Mouse (Mus musculus) forebrain, embryonic 12.5 days (tissue): Measurements from ENCODE around the gene Ube2t. TPM values are rescaled to one million over a fixed set of nuclear protein-coding genes. Genes with fewer than 3 reads are reported as not detected.

Experiments
- ATAC-seq: fragments of 200-750 bp; cut with Nextera tagmentation; 2 replicates; pipeline ENCODE4 v1.8.0; 2017; ENCODE audit warnings: moderate TSS enrichment; ENCODE audit not compliant: low FRiP score
- H3K27ac ChIP-seq: fragments of 300-500 bp; sonication (generic); 2 replicates; pipeline ENCODE4 v1.5.1; 2016; ENCODE audit warnings: mild to moderate bottlenecking
- H3K27me3 ChIP-seq: fragments of 300-500 bp; sonication (generic); 2 replicates; pipeline ENCODE4 v1.6.1; 2016; ENCODE audit warnings: mild to moderate bottlenecking
- H3K36me3 ChIP-seq: fragments of 300-500 bp; sonication (generic); replicated peaks from 2 replicates; pipeline ENCODE4 v1.6.1; 2016; ENCODE audit warnings: mild to moderate bottlenecking
- H3K4me1 ChIP-seq: fragments of 300-500 bp; sonication (generic); 2 replicates; pipeline ENCODE4 v1.6.1; 2016
- H3K4me2 ChIP-seq: fragments of 300-500 bp; sonication (generic); 2 replicates; pipeline ENCODE4 v1.6.1; 2016; ENCODE audit warnings: mild to moderate bottlenecking, moderate library complexity
- H3K4me3 ChIP-seq: fragments of 300-500 bp; sonication (generic); replicated peaks from 2 replicates; pipeline ENCODE4 v1.5.1; 2016; ENCODE audit warnings: mild to moderate bottlenecking
- H3K9ac ChIP-seq: fragments of 300-500 bp; sonication (generic); 2 replicates; pipeline ENCODE4 v1.6.1; 2016; ENCODE audit warnings: mild to moderate bottlenecking
- H3K9me3 ChIP-seq: fragments of 300-500 bp; sonication (generic); 2 replicates; pipeline ENCODE4 v1.6.1; 2016
- WGBS: fragments of 180-500 bp; shearing (Covaris S2); methylation state at CpG from one replicate; pipeline ENCODE4 v1.1.7; 2016; 5-methylcytosine and 5-hydroxymethylcytosine counted together
- polyA plus RNA-seq: library from polyadenylated mRNA; unstranded; fragments of >200 nt; fragmentation: Nextera tagmentation; extraction: Ambion mirVana; gene quantifications from 2 replicates; pipeline ENCODE4 v1.2.1, GENCODE M21; 2016

Ube2t gene
- polyA plus RNA-seq, 1 experiment from 2014 or later = 50.3 TPM

GRCm38 (mm10) chr1:134996471-134996870 is 34.1 kb downstream of the Ube2t start:
- Histone ChIP-seq H3K4me2 (no peak overlapping the region), H3K4me1 (peaks cover 7% of the 10 kb centered on the region; the same call in 1 of the 2 replicates), H3K27ac (no peak overlapping the region), H3K9ac (no peak overlapping the region), H3K4me3 (no peak overlapping the region), H3K36me3 (no peaks in the 10 kb centered on the region), H3K9me3 (no peaks in the 10 kb centered on the region), H3K27me3 (0 out of 2 replicates have a peak, but pooled peaks cover 7% of the 10 kb centered on the region)
- ATAC-seq = no peak
- WGBS = 87% methylated on average over 7 of the region's 7 CpGs

GRCm38 (mm10) chr1:134997568-134997967 is 35.2 kb downstream of the Ube2t start:
- no peak overlapping the region for H3K27ac ChIP-seq
- ATAC-seq = no peak
- H3K4me2 ChIP-seq = no peak overlapping the region
- 0 out of 2 replicates have a peak, but pooled peaks cover 3% of the 10 kb centered on the region for H3K27me3 ChIP-seq
- WGBS = 78% methylated on average over 5 of the region's 5 CpGs
- H3K4me3 ChIP-seq = no peak overlapping the region
- H3K36me3 ChIP-seq = no peaks in the 10 kb centered on the region
- no peaks in the 10 kb centered on the region for H3K9me3 ChIP-seq
- H3K4me1 ChIP-seq = peaks cover 7% of the 10 kb centered on the region; the same call in 1 of the 2 replicates
- H3K9ac ChIP-seq = no peak overlapping the region

GRCm38 (mm10) chr1:134998231-134998630 is 35.9 kb downstream of the Ube2t start:
- Histone ChIP-seq H3K36me3 (no peaks in the 10 kb centered on the region), H3K4me1 (peaks cover 11% of the 10 kb centered on the region; the same call in 1 of the 2 replicates), H3K27me3 (0 out of 2 replicates have a peak, but pooled peaks cover 3% of the 10 kb centered on the region), H3K9me3 (no peaks in the 10 kb centered on the region), H3K4me3 (no peak overlapping the region), H3K9ac (no peak overlapping the region), H3K4me2 (no peak overlapping the region), H3K27ac (no peak overlapping the region)
- WGBS = 89% methylated on average over 8 of the region's 8 CpGs
- no peak for ATAC-seq

- no peak overlapping the region for H3K9ac ChIP-seq
- no peaks in the 10 kb centered on the region for H3K36me3 ChIP-seq
- H3K4me3 ChIP-seq = no peak overlapping the region
- no peaks in the 10 kb centered on the region for H3K27me3 ChIP-seq
- no peak overlapping the region for H3K4me2 ChIP-seq
- ATAC-seq = no peak
- H3K9me3 ChIP-seq = no peaks in the 10 kb centered on the region
- 86% methylated on average over 9 of the region's 9 CpGs for WGBS
- H3K27ac ChIP-seq = no peak overlapping the region
- H3K4me1 ChIP-seq = peaks cover 11% of the 10 kb centered on the region; the same call in 1 of the 2 replicates
Measured at GRCm38 (mm10) chr1:135000527-135000926, 38.2 kb downstream of the Ube2t start.

GRCm38 (mm10) chr1:135003346-135003745 is 41.0 kb downstream of the Ube2t start:
- Histone ChIP-seq H3K36me3 (no peaks in the 10 kb centered on the region), H3K4me2 (no peak overlapping the region), H3K27me3 (no peaks in the 10 kb centered on the region), H3K9ac (no peak overlapping the region), H3K4me3 (no peak overlapping the region), H3K4me1 (peaks cover 7% of the 10 kb centered on the region; the same call in 1 of the 2 replicates), H3K9me3 (no peaks in the 10 kb centered on the region), H3K27ac (no peak overlapping the region)
- ATAC-seq = no peak
- 63% methylated on average over 4 of the region's 4 CpGs for WGBS

- H3K9ac ChIP-seq = no peak overlapping the region
- no peak overlapping the region for H3K27ac ChIP-seq
- no peak for ATAC-seq
- no peaks in the 10 kb centered on the region for H3K36me3 ChIP-seq
- H3K4me2 ChIP-seq = no peak overlapping the region
- H3K4me3 ChIP-seq = no peak overlapping the region
- H3K27me3 ChIP-seq = 0 out of 2 replicates have a peak, but pooled peaks cover 3% of the 10 kb centered on the region
- peaks cover 7% of the 10 kb centered on the region; the same call in 1 of the 2 replicates for H3K4me1 ChIP-seq
- no peaks in the 10 kb centered on the region for H3K9me3 ChIP-seq
- WGBS = 44% methylated on average over 7 of the region's 7 CpGs
Measured at GRCm38 (mm10) chr1:135005696-135006095, 43.3 kb downstream of the Ube2t start.

- H3K36me3 ChIP-seq = no peaks in the 10 kb centered on the region
- ATAC-seq = no peak
Measured at GRCm38 (mm10) chr1:135009833-135010232, 47.5 kb downstream of the Ube2t start.

GRCm38 (mm10) chr1:135011912-135012311 is 49.5 kb downstream of the Ube2t start:
- Histone ChIP-seq H3K36me3 (no peaks in the 10 kb centered on the region), H3K9me3 (no peaks in the 10 kb centered on the region), H3K4me3 (no peak overlapping the region), H3K27ac (no peak overlapping the region), H3K27me3 (0 out of 2 replicates have a peak, but pooled peaks cover 3% of the 10 kb centered on the region), H3K4me1 (peaks cover 4% of the 10 kb centered on the region; the same call in 1 of the 2 replicates), H3K4me2 (no peak overlapping the region), H3K9ac (no peak overlapping the region)
- 84% methylated on average over 5 of the region's 5 CpGs for WGBS
- no peak for ATAC-seq

More at GRCm38 (mm10) chr1:135009833-135010232, 47.5 kb downstream of the Ube2t start:
- H3K4me2 ChIP-seq = no peak overlapping the region
- WGBS = 86% methylated on average over 3 of the region's 3 CpGs
- H3K27ac ChIP-seq = no peak overlapping the region
- 0 out of 2 replicates have a peak, but pooled peaks cover 3% of the 10 kb centered on the region for H3K27me3 ChIP-seq
- no peak overlapping the region for H3K4me3 ChIP-seq
- no peak overlapping the region for H3K9ac ChIP-seq
- no peaks in the 10 kb centered on the region for H3K9me3 ChIP-seq
- H3K4me1 ChIP-seq = no peaks in the 10 kb centered on the region

GRCm38 (mm10) chr1:135012472-135012871 is 50.1 kb downstream of the Ube2t start:
- Histone ChIP-seq H3K27me3 (0 out of 2 replicates have a peak, but pooled peaks cover 3% of the 10 kb centered on the region), H3K36me3 (no peaks in the 10 kb centered on the region), H3K4me3 (no peak overlapping the region), H3K4me1 (peaks cover 4% of the 10 kb centered on the region; the same call in 1 of the 2 replicates), H3K9ac (no peak overlapping the region), H3K27ac (no peak overlapping the region), H3K4me2 (no peak overlapping the region), H3K9me3 (no peaks in the 10 kb centered on the region)
- WGBS = 85% methylated on average over 9 of the region's 9 CpGs
- no peak for ATAC-seq

GRCm38 (mm10) chr1:135014921-135015445 is 52.6 kb downstream of the Ube2t start:
- no peak for ATAC-seq
- WGBS = 79% methylated on average over 10 of the region's 10 CpGs
- 0 out of 2 replicates have a peak, but pooled peaks cover 3% of the 10 kb centered on the region for H3K27me3 ChIP-seq
- no peaks in the 10 kb centered on the region for H3K36me3 ChIP-seq
- peaks cover 18% of the 10 kb centered on the region for H3K4me1 ChIP-seq
- no peak overlapping the region for H3K4me2 ChIP-seq
- H3K4me3 ChIP-seq = no peak overlapping the region
- no peak overlapping the region for H3K27ac ChIP-seq
- H3K9ac ChIP-seq = no peak overlapping the region
- H3K9me3 ChIP-seq = no peaks in the 10 kb centered on the region

GRCm38 (mm10) chr1:135016907-135017655 is 54.7 kb downstream of the Ube2t start:
- 88% methylated on average over 10 of the region's 10 CpGs for WGBS
- Histone ChIP-seq H3K9ac (no peak overlapping the region), H3K4me1 (peaks cover 25% of the 10 kb centered on the region)

GRCm38 (mm10) chr1:135017656-135018015 is 55.3 kb downstream of the Ube2t start:
- Histone ChIP-seq H3K9me3 (no peaks in the 10 kb centered on the region), H3K36me3 (no peaks in the 10 kb centered on the region), H3K27ac (no peak overlapping the region), H3K4me3 (no peak overlapping the region), H3K27me3 (0 out of 2 replicates have a peak, but pooled peaks cover 3% of the 10 kb centered on the region), H3K4me1 (peaks cover 25% of the 10 kb centered on the region), H3K4me2 (no peak overlapping the region), H3K9ac (no peak overlapping the region)
- 89% methylated on average over 2 of the region's 2 CpGs for WGBS
- ATAC-seq = no peak

More at GRCm38 (mm10) chr1:135016907-135017655, 54.7 kb downstream of the Ube2t start:
- no peak overlapping the region for H3K4me2 ChIP-seq
- no peaks in the 10 kb centered on the region for H3K9me3 ChIP-seq
- H3K4me3 ChIP-seq = no peak overlapping the region
- H3K27ac ChIP-seq = no peak overlapping the region
- H3K27me3 ChIP-seq = 0 out of 2 replicates have a peak, but pooled peaks cover 2% of the 10 kb centered on the region
- no peaks in the 10 kb centered on the region for H3K36me3 ChIP-seq
- ATAC-seq = no peak
